Mouse (Mus musculus): ENCODE data around the gene Cdkn2b. TPM values are rescaled to one million over a fixed set of nuclear protein-coding genes. Genes with fewer than 3 reads are reported as not detected.

The Cdkn2b gene
- polyA plus RNA-seq, 1 experiment from 2014 or later: 1.2 TPM

DNA sequence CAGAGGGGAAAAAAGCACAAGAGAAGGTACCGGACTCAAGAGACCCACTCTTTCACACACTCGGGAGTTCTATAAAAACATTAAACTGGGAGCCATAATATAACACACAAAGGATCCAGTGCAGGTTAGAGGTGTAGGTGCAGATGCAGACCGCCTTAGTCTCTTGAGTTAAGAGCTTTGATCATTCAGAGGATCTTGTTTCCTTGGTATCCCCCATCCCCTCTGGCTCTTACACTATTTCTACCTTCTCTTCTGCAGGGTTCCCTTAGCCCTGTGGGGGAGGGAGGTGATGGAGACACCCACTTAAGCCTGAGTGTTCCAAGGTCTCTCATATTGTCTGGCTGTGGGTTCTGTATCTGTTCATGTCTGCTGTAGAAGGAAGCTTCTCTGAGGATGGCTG, 2.8 kb downstream of the Cdkn2b start:
- H3K4me2 ChIP-seq: no peak overlapping the region
- H3K4me1 ChIP-seq (replicated peaks): peaks cover 8% of the 10 kb centered on the region; the same call in 1 of the 2 replicates
- no peaks in the 10 kb centered on the region for H3K9me3 ChIP-seq
- H3K36me3 ChIP-seq: no peaks in the 10 kb centered on the region
- 4% methylated on average over 3 of the region's 3 CpGs for WGBS
- no peak overlapping the region for H3K9ac ChIP-seq (replicated peaks)
- no peak overlapping the region for H3K27ac ChIP-seq
- no peak overlapping the region for H3K4me3 ChIP-seq (replicated peaks)
- peaks cover 91% of the 10 kb centered on the region for H3K27me3 ChIP-seq
- ATAC-seq (ENCODE audit: insufficient number of reproducible peaks, insufficient read depth, low FRiP score, low TSS enrichment, low read depth): no peak

DNA sequence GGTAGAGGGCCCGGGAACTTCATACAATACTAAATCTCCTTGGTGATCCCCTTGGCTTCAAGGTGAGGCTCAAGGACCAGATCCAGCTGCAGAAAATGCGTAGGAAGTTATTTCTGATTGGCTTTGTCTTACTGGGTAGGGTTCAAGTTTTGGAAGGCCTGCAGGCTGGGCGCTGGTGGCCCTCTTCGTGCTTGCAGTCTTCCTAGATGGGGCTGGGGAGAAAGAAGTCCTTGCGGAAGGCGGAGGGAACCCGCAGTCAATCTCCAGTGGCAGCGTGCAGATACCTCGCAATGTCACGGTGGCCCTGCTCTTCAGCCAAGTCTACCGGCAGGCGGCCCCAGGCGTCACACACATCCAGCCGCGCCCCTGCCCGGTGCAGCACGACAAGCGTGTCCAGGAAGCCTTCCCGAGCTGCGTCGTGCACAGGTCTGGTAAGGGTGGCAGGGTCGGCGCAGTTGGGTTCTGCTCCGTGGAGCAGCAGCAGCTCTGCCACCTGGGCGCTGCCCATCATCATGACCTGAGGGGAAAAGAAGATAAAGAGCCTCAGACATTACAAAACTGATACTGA, 4.0 kb downstream of the Cdkn2b start:
- WGBS: 1% methylated on average over 25 of the region's 25 CpGs
- Histone ChIP-seq H3K9me3 (no peaks in the 10 kb centered on the region), H3K27ac (no peak overlapping the region), H3K4me3 (replicated peaks) (no peak overlapping the region), H3K4me1 (replicated peaks) (peaks cover 8% of the 10 kb centered on the region; the same call in 1 of the 2 replicates), H3K9ac (replicated peaks) (no peak overlapping the region), H3K27me3 (peaks cover 90% of the 10 kb centered on the region), H3K36me3 (no peaks in the 10 kb centered on the region), H3K4me2 (no peak overlapping the region)
- ATAC-seq (ENCODE audit: insufficient number of reproducible peaks, insufficient read depth, low FRiP score, low TSS enrichment, low read depth): no peak

DNA sequence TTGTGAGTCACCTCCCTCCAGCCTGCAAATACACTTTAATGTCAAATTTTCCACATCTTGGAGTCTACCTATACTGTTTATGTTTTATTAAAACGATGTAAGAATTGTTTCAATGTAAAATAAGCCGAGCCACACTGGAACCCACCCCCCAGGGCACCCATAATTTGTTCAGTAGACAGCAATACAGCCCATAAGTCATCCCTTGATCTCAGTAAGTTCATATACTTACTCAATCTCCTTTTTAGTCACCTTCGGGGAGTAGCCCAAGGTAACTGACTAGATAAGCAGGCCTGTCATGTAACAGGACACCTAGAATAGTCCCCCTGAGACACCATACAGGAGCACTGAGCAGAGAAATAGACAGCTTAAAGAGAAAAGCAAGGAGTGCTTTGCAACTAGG, 5.1 kb downstream of the Cdkn2b start:
- 3% methylated on average over 3 of the region's 3 CpGs for WGBS
- H3K9ac ChIP-seq (replicated peaks): no peak overlapping the region
- H3K27me3 ChIP-seq: peaks cover 87% of the 10 kb centered on the region
- no peak overlapping the region for H3K4me2 ChIP-seq
- no peak overlapping the region for H3K4me3 ChIP-seq (replicated peaks)
- H3K9me3 ChIP-seq: no peaks in the 10 kb centered on the region
- ATAC-seq (ENCODE audit: insufficient number of reproducible peaks, insufficient read depth, low FRiP score, low TSS enrichment, low read depth): no peak
- peaks cover 4% of the 10 kb centered on the region; the same call in 1 of the 2 replicates for H3K4me1 ChIP-seq (replicated peaks)
- H3K27ac ChIP-seq: no peak overlapping the region
- no peaks in the 10 kb centered on the region for H3K36me3 ChIP-seq

DNA sequence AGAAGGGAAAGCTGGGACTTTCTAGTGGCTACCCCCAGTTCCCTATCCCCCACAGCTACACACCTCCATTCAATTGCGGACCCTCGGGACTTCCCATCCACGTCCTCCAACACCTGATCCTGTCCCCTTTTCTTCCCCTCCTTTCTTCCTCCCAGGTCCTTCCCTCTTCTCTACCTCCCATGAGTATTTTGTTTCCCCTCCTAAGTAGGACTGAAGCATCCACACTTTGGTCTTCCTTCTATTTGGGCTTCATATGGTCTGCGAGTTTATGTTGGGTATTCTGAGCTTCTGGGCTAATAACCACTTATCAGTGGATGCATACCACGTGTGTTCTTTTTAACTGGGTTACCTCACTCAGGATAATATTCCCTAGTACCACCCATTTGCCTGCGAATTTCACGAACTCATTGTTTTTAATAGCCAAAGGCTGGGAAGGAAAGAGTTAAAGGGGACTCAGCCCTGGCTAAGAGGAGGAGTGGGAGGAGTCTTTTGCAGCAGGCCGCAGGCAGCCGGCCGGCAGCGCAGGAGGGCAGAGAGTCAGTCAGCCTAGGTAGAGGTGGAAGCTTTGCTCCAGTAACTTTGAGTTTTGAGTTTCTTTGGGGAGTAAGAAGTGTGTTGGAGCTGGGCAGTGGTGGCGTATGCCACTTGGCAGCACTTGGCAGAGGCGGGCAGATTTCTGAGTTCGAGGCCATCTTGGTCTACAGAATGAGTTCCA, 7.4 kb downstream of the Cdkn2b start:
- peaks cover 89% of the 10 kb centered on the region for H3K27me3 ChIP-seq
- 0 out of 2 replicates have a peak overlapping the region, but pooled peaks have one; percentile 12 for H3K4me3 ChIP-seq (replicated peaks)
- H3K27ac ChIP-seq: no peak overlapping the region
- no peaks in the 10 kb centered on the region for H3K36me3 ChIP-seq
- H3K4me1 ChIP-seq (replicated peaks): no peaks in the 10 kb centered on the region
- WGBS: 1% methylated on average over 14 of the region's 14 CpGs
- no peaks in the 10 kb centered on the region for H3K9me3 ChIP-seq
- H3K4me2 ChIP-seq: no peak overlapping the region
- ATAC-seq (ENCODE audit: insufficient number of reproducible peaks, insufficient read depth, low FRiP score, low TSS enrichment, low read depth): peak; percentile 54; the same call in 1 of the 2 replicates
- no peak overlapping the region for H3K9ac ChIP-seq (replicated peaks)

DNA sequence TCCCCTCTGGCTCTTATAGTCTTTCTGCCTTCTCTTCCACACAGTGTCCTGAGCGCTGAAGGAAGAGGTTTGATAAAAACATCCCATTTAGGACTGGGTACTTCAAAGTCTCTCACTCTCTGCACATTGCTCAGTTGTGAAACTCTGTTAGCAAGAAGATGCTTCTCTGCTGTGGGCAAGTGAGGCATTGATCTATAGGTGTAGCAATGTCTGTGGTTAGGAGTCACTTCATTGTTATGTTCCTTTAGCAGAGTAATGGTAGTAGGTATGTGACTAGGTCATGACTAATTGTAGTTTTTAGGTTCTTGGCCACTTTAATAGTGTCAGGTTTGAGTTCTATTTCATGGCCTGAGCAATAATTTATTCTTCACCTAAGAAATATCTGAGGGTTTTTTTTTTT, 8.7 kb downstream of the Cdkn2b start:
- H3K27me3 ChIP-seq: peaks cover 86% of the 10 kb centered on the region
- H3K4me1 ChIP-seq (replicated peaks): no peaks in the 10 kb centered on the region
- no peak overlapping the region for H3K9ac ChIP-seq (replicated peaks)
- H3K27ac ChIP-seq: no peak overlapping the region
- ATAC-seq (ENCODE audit: insufficient number of reproducible peaks, insufficient read depth, low FRiP score, low TSS enrichment, low read depth): no peak
- H3K4me2 ChIP-seq: no peak overlapping the region
- no peaks in the 10 kb centered on the region for H3K36me3 ChIP-seq
- WGBS: 0% methylated on average over 1 of the region's 1 CpGs
- H3K9me3 ChIP-seq: no peaks in the 10 kb centered on the region
- H3K4me3 ChIP-seq (replicated peaks): no peak overlapping the region

DNA sequence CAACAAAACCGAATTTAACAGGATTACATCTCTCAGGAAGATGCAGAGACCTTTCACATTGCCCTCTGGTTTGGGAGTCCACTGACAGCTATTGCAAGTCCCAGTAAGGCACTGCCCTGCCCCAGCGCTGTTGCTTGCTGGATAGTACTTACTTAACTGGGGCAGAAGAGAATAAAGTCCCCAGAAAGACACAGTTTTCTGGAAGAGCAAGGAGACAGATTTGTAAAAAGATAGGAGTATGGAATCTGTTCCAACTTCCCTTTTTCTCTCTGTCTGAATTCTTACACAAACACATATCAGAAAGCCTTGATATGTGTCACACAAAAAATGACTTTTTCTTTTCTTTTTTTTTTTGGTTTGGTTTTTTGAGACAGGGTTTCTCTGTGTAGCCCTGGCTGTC, 11.1 kb downstream of the Cdkn2b start:
- 0% methylated on average over 2 of the region's 2 CpGs for WGBS
- H3K4me3 ChIP-seq (replicated peaks): no peak overlapping the region

DNA sequence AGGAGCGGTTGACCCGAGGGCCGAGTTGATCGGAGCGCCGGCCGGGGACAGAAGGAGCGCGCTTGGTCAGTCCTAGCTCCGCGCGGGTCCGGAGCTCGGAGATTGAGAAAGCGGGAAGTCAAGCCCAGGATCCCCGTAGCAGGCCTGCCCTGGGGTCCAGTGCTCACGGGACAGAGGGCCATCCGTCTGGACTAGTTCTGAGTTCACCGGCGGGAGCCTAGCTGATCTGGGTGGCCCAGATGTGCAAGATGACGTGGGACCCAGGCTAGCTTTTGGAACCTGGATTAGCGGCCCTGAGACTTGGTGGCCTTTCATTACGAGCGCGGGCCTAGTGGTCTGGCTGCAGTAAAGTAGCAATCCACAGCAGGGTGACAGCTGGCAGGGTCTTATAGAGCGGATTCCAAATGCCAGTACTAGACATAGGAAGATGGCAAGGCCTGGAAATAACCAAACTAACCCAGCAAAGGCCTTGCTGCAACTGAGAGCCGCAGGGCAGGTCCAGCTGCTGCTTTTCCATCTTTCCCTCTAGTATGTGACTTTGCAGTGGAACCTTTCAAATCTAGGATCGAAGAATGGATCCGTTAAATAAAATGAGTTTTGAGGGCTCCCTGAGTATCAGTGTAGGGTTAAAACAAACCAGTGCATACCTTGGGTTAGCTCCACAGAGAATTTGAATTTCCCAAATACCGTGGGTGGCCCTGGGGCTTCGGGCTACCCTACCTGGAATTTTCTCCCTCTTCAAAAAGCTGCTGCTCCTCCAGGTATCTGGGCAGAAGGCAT, 15.2 kb downstream of the Cdkn2b start:
- Histone ChIP-seq H3K36me3 (no peaks in the 10 kb centered on the region), H3K4me1 (replicated peaks) (peaks cover 14% of the 10 kb centered on the region), H3K9ac (replicated peaks) (peak overlapping the region; percentile 54; the same call in 1 of the 2 replicates), H3K4me2 (peak overlapping the region; percentile 95), H3K9me3 (no peaks in the 10 kb centered on the region), H3K27ac (no peak overlapping the region), H3K4me3 (replicated peaks) (peak overlapping the region; percentile 59), H3K27me3 (peaks cover 87% of the 10 kb centered on the region)
- ATAC-seq (ENCODE audit: insufficient number of reproducible peaks, insufficient read depth, low FRiP score, low TSS enrichment, low read depth): 0 out of 2 replicates have a peak, but pooled peaks have one; percentile 52
- WGBS: 2% methylated on average over 31 of the region's 31 CpGs

More for the DNA sequence above, 11.1 kb downstream of the Cdkn2b start:
- no peak overlapping the region for H3K9ac ChIP-seq (replicated peaks)
- H3K4me2 ChIP-seq: no peak overlapping the region
- H3K27me3 ChIP-seq: peaks cover 87% of the 10 kb centered on the region
- H3K9me3 ChIP-seq: no peaks in the 10 kb centered on the region
- peaks cover 7% of the 10 kb centered on the region; the same call in 1 of the 2 replicates for H3K4me1 ChIP-seq (replicated peaks)
- H3K36me3 ChIP-seq: no peaks in the 10 kb centered on the region
- no peak overlapping the region for H3K27ac ChIP-seq
- ATAC-seq (ENCODE audit: insufficient number of reproducible peaks, insufficient read depth, low FRiP score, low TSS enrichment, low read depth): no peak

DNA sequence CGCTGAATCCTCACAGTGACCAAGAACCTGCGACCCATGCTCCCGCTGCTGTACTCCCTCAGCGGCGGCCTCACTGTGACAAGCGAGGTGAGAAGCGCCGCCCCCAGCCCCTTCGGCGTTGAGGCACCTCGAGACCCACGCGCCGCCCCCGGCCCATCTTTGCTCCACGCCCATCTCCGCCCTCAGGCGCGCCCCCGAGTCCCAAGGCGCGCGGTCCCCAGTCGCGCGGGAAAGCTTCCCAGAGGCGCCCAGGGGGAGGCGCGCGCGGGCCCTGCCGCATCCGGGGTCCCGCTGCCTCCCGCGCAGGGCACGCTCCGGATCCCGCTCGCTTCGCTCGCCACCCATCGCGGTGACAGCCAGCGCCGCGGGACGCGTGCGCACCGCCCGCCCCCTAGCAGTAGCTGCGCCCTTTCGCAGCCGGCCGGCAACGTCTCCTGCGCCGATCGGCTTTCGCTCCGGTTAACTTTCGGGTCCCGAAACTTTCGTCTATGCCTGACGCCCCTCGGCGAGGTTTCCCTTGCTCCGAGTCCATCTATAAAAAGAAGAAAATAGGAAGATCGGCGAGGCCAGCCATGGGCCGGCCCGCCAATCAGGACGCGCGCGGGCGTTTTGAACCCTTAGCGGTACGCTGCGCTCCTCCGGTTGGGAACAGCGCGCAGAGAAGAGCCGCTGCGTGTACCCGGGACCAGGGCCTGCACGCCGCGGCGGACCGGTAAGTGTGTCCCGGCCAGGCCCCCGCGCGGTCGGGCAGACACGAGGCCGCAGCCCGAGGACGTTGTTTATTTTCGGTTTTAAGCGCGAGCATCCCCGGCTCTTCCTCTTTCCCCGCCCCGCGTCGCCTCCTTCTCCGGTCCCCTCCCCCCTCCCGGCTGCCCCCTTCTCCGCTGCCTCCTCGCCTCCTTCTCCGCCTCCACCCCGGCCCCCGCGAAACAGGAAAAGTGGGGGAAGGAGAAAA, 16.1 kb downstream of the Cdkn2b start, which contains the start of gene Cdkn2a:
Gene Cdkn2a (minus strand): TSS at position 168 of the 955 bp plus-strand sequence.
- no peaks in the 10 kb centered on the region for H3K36me3 ChIP-seq

DNA sequence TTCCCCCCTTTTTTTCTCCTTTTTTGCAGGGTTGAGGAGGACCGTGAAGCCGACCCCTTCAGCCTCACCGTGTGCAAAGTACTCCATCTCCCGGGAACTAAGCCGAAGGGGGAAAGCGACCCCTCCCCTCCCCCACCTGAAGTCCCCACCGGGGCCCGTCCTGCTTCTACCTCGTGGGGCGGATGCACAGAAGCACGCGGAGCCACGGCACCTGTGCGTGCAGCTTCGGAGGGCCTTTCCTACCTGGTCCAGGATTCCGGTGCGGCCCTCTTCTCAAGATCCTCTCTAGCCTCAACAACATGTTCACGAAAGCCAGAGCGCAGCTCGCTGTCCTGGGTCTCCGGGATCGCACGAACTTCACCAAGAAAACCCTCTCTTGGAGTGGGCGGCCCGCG, 16.8 kb downstream of the Cdkn2b start:
- no peak overlapping the region for H3K9ac ChIP-seq (replicated peaks)
- WGBS: under 1% methylated on average over 26 of the region's 26 CpGs
- ATAC-seq (ENCODE audit: insufficient number of reproducible peaks, insufficient read depth, low FRiP score, low TSS enrichment, low read depth): no peak

More for the DNA sequence above, 16.1 kb downstream of the Cdkn2b start, which contains the start of gene Cdkn2a:
- WGBS: under 1% methylated on average over 96 of the region's 117 CpGs
- peak within 1 kb of the TSS; percentile 95 for H3K4me2 ChIP-seq
- ATAC-seq (ENCODE audit: insufficient number of reproducible peaks, insufficient read depth, low FRiP score, low TSS enrichment, low read depth): peak; percentile 83
- no peaks in the 10 kb centered on the region for H3K9me3 ChIP-seq
- peaks cover 86% of the 10 kb centered on the region for H3K27me3 ChIP-seq
- peak within 1 kb of the TSS; percentile 54 for H3K9ac ChIP-seq (replicated peaks)
- peak within 1 kb of the TSS; percentile 59 for H3K4me3 ChIP-seq (replicated peaks)
- H3K27ac ChIP-seq: no peak within 1 kb of the TSS
- peaks cover 14% of the 10 kb centered on the region for H3K4me1 ChIP-seq (replicated peaks)

DNA sequence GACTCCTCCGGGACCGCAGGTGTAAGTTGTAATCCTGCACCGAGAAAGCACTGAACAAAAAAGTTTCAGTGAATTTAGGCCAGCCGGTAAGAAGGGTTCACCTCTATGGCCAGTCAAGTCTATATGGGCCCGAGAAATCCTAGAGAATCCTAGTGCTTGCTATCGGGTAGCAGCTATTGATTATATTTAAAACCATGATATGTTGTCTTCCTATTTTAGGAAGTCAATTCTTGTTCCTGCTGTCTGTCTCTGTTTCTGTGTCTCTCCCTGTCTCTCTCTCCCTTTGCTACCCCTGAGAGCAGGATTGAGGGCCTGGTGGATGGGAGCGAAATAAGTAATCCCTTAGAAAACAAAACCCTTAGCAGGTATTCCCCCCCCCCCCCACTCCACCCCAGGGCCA, 17.3 kb downstream of the Cdkn2b start:
- Histone ChIP-seq H3K36me3 (no peaks in the 10 kb centered on the region), H3K27me3 (peaks cover 90% of the 10 kb centered on the region), H3K27ac (no peak overlapping the region), H3K9me3 (no peaks in the 10 kb centered on the region), H3K9ac (replicated peaks) (no peak overlapping the region), H3K4me3 (replicated peaks) (no peak overlapping the region), H3K4me1 (replicated peaks) (peaks cover 14% of the 10 kb centered on the region), H3K4me2 (no peak overlapping the region)
- WGBS: 2% methylated on average over 7 of the region's 7 CpGs
- no peak for ATAC-seq (ENCODE audit: insufficient number of reproducible peaks, insufficient read depth, low FRiP score, low TSS enrichment, low read depth)

More for the DNA sequence above, 16.8 kb downstream of the Cdkn2b start:
- Histone ChIP-seq H3K27me3 (peaks cover 86% of the 10 kb centered on the region), H3K9me3 (no peaks in the 10 kb centered on the region), H3K27ac (no peak overlapping the region), H3K4me2 (peak overlapping the region; percentile 95), H3K4me3 (replicated peaks) (peak overlapping the region; percentile 59), H3K4me1 (replicated peaks) (peaks cover 14% of the 10 kb centered on the region), H3K36me3 (no peaks in the 10 kb centered on the region)

Measured in limb, embryonic 12.5 days (tissue).